Mouse (Mus musculus): ENCODE measurements around the gene Tmem108. TPM values are rescaled to one million over a fixed set of nuclear protein-coding genes. Genes with fewer than 3 reads are reported as not detected.

Tmem108 gene
- total and polyA plus RNA-seq, 3 experiments, result 4.6 to 9.1 (median 4.7) TPM

DNA sequence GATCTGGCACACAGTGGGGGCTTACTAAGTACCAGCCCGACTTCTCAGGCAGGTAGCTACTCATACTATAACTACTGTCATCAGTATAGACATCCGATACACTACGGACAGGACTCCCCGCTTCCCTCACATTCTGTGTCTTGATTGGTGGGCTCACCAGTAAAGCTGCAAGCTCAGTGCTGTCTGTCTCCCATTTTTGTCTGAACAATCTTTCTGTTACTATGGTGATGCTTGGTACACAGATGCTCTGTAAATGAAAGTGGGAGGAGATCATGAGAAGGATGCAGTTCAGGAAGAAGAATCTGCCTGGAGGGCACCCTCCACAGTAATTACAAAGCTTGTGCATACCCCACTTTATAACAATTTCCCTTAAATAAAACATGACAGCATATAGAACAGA lies 176.8 kb downstream of the Tmem108 start:
- intact Hi-C loops (cut with DNase I), result no loop called here
- 88% methylated on average over 4 of the region's 4 CpGs for WGBS
- TF ChIP-seq POLR2A (IDR thresholded peaks at IDR 0.05; ENCODE audit: insufficient read depth, low read depth, low read length) (no peak), CTCF (IDR thresholded peaks at IDR 0.05) (no peak), EP300 (IDR thresholded peaks at IDR 0.05; ENCODE audit: insufficient read depth, low read depth, low read length) (no peak)
- Histone ChIP-seq H3K4me1 (ENCODE audit: control insufficient read depth, insufficient read depth, low read length) (no peaks in the 10 kb centered on the region), H3K27ac (no peak overlapping the region), H3K79me2 (replicated peaks; ENCODE audit: control insufficient read depth, insufficient read depth, low read length) (no peaks in the 10 kb centered on the region), H3K27me3 (ENCODE audit: control insufficient read depth, insufficient read depth, low read length) (no peaks in the 10 kb centered on the region), H3K4me3 (no peak overlapping the region), H3K9ac (ENCODE audit: low read depth, low read length) (no peak overlapping the region), H3K36me3 (ENCODE audit: control insufficient read depth, insufficient read depth, low read length) (no peaks in the 10 kb centered on the region)
- DNase-seq, result no peak

DNA sequence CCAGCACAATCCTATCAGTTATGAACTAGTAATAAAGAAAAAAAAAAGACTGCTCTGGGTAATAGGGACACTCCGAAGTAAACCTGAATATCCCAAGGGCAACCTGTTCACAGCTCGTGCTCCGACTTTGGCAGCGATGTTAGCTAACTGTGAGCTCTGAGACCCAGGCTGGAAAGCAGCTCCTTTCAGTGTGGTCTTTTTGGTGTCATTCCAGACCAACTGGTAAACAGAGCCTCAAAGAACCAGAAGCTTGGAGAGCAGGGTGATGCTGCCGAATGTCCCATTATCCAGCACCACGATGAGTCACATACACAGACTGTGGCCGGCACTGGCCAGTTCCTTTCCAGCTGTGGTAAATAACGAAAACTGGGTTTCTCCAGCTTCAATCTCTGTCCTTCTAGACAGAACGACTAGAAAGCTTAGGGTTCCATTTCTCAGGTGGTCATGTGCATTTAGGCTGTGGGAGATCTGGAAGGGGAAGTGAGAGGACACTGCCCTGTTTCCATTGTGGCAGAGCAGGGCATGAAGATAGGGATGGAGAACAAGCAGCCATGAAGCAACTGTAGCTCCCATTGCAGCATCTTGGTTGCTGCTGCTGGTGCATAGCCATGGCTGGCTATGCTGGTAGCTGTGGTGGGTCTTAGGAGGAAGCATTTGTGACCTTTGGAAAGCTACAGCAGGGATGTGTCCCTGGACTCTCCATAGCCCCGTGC lies 179.2 kb downstream of the Tmem108 start:
- Histone ChIP-seq H3K36me3 (ENCODE audit: control insufficient read depth, insufficient read depth, low read length) (no peaks in the 10 kb centered on the region), H3K79me2 (replicated peaks; ENCODE audit: control insufficient read depth, insufficient read depth, low read length) (no peaks in the 10 kb centered on the region), H3K9ac (ENCODE audit: low read depth, low read length) (no peak overlapping the region), H3K4me1 (ENCODE audit: control insufficient read depth, insufficient read depth, low read length) (no peaks in the 10 kb centered on the region), H3K27me3 (ENCODE audit: control insufficient read depth, insufficient read depth, low read length) (no peaks in the 10 kb centered on the region), H3K4me3 (no peak overlapping the region), H3K27ac (no peak overlapping the region)
- no peak for DNase-seq
- TF ChIP-seq CTCF (IDR thresholded peaks at IDR 0.05) (no peak), POLR2A (IDR thresholded peaks at IDR 0.05; ENCODE audit: insufficient read depth, low read depth, low read length) (no peak), EP300 (IDR thresholded peaks at IDR 0.05; ENCODE audit: insufficient read depth, low read depth, low read length) (no peak)
- 79% methylated on average over 10 of the region's 10 CpGs for WGBS
- intact Hi-C loops (cut with DNase I), result no loop called here

DNA sequence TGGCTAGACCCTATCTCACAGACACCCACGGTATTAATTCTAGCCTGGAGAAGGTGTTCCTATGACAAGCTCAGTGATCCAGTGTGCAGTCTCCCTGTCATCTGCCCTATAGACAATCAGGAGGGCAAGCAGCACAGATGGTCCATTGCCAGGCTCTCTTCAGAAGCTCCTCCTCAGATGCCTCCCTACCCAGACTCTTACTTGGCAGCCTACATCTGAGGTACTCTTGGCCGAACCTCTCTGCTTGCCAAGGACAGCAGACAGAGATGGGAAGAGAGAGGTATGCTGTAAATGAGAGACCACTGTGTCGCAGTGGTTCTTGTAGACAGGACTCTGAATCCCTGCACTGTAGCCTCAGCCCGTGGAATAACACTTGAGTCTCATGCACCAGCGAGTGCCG lies 181.0 kb downstream of the Tmem108 start:
- Histone ChIP-seq H3K9ac (ENCODE audit: low read depth, low read length) (no peak overlapping the region), H3K27me3 (ENCODE audit: control insufficient read depth, insufficient read depth, low read length) (no peaks in the 10 kb centered on the region), H3K27ac (peak overlapping the region; percentile 36), H3K79me2 (replicated peaks; ENCODE audit: control insufficient read depth, insufficient read depth, low read length) (no peaks in the 10 kb centered on the region), H3K4me3 (no peak overlapping the region), H3K36me3 (ENCODE audit: control insufficient read depth, insufficient read depth, low read length) (no peaks in the 10 kb centered on the region), H3K4me1 (ENCODE audit: control insufficient read depth, insufficient read depth, low read length) (no peaks in the 10 kb centered on the region)
- DNase-seq, result peak in 1 of 2 experiments; percentile 11
- WGBS, result 71% methylated on average over 6 of the region's 6 CpGs
- intact Hi-C loops (cut with DNase I), result no loop called here
- no peak for TF ChIP-seq CTCF (IDR thresholded peaks at IDR 0.05)
- TF ChIP-seq EP300 (IDR thresholded peaks at IDR 0.05; ENCODE audit: insufficient read depth, low read depth, low read length), result no peak
- TF ChIP-seq POLR2A (IDR thresholded peaks at IDR 0.05; ENCODE audit: insufficient read depth, low read depth, low read length), result no peak

DNA sequence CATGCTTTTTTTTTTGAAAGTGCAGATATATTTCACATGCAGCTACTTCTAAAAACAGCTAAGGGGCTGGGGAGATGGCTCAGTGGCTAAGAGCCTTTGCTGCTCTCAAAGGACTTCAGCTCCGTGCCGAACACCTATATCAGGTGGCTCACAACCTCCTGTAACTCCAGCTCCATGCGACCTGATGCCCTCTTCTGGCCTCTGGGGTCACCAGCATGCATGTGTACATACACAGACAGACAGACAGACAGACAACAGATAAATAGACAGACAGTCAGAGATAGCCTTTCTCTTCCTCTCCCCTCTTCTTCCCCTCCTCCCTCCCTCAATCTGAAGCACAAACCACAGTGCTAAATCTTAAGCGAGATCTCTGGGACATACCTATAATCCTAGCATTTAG lies 181.5 kb downstream of the Tmem108 start:
- Histone ChIP-seq H3K4me1 (ENCODE audit: control insufficient read depth, insufficient read depth, low read length) (no peaks in the 10 kb centered on the region), H3K36me3 (ENCODE audit: control insufficient read depth, insufficient read depth, low read length) (no peaks in the 10 kb centered on the region), H3K27me3 (ENCODE audit: control insufficient read depth, insufficient read depth, low read length) (no peaks in the 10 kb centered on the region), H3K79me2 (replicated peaks; ENCODE audit: control insufficient read depth, insufficient read depth, low read length) (no peaks in the 10 kb centered on the region), H3K27ac (peak overlapping the region; percentile 36), H3K4me3 (no peak overlapping the region), H3K9ac (ENCODE audit: low read depth, low read length) (no peak overlapping the region)
- WGBS, result 81% methylated on average over 4 of the region's 4 CpGs
- intact Hi-C loops (cut with DNase I), result no loop called here
- no peak for DNase-seq
- TF ChIP-seq POLR2A (IDR thresholded peaks at IDR 0.05; ENCODE audit: insufficient read depth, low read depth, low read length) (no peak), EP300 (IDR thresholded peaks at IDR 0.05; ENCODE audit: insufficient read depth, low read depth, low read length) (no peak), CTCF (IDR thresholded peaks at IDR 0.05) (no peak)

DNA sequence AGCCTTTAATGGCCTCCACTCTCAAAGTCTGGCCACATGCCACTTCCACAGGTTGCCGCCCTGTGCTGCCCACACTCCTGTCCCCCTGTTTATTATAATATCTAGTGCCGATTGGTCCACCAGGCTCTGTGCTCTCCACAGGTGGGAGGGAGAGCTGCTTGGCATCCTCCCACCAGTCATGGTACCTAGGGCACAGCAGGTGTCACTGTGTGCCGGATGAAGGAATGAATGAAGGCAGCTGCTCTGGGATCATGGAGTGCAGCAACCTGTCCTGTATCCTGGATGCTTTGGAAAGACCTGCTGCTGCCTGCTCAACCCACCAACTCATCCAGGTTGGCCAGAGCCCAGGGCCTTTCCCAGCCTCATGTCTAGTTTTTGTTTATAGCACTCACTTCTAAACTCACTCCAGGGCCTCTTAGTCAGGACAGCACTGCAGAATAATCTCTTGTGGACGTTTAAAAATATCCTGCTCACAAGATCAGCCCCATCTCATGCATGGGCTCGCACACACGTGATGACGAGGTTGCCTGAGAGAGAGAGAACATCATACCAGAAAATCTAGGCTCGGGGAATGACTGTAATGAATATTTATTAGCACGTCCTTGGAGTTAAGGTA lies 182.1 kb downstream of the Tmem108 start:
- WGBS, result 60% methylated on average over 9 of the region's 9 CpGs

DNA sequence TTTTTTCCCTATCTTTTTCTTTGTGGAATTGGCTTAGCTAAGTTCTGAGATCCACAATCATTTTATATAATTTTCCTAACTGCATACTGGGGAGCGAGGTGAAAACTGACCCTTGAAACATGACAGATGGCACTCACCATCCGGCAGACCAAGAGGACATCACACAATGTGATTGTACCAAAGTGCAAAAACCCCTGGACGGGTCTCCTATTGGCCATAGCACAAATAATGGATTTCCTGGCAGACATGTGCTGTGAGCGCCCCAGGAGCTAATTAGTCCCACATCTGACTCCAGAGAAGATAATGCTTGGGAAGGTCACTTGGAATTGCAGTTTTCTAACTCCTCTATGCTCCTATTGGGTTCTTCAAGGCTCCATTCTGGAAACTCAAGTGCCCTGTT lies 183.9 kb downstream of the Tmem108 start:
- intact Hi-C loops (cut with DNase I), result no loop called here
- Histone ChIP-seq H3K36me3 (ENCODE audit: control insufficient read depth, insufficient read depth, low read length) (no peaks in the 10 kb centered on the region), H3K27ac (no peak overlapping the region), H3K9ac (ENCODE audit: low read depth, low read length) (no peak overlapping the region), H3K27me3 (ENCODE audit: control insufficient read depth, insufficient read depth, low read length) (no peaks in the 10 kb centered on the region), H3K4me1 (ENCODE audit: control insufficient read depth, insufficient read depth, low read length) (no peaks in the 10 kb centered on the region), H3K4me3 (no peak overlapping the region), H3K79me2 (replicated peaks; ENCODE audit: control insufficient read depth, insufficient read depth, low read length) (no peaks in the 10 kb centered on the region)
- TF ChIP-seq CTCF (IDR thresholded peaks at IDR 0.05) (no peak), POLR2A (IDR thresholded peaks at IDR 0.05; ENCODE audit: insufficient read depth, low read depth, low read length) (no peak), EP300 (IDR thresholded peaks at IDR 0.05; ENCODE audit: insufficient read depth, low read depth, low read length) (no peak)
- no peak for DNase-seq
- WGBS, result 59% methylated on average over 4 of the region's 4 CpGs

More for the DNA sequence above, 182.1 kb downstream of the Tmem108 start:
- H3K4me3 ChIP-seq, result no peak overlapping the region
- H3K4me1 ChIP-seq (ENCODE audit: control insufficient read depth, insufficient read depth, low read length), result no peaks in the 10 kb centered on the region
- H3K79me2 ChIP-seq (replicated peaks; ENCODE audit: control insufficient read depth, insufficient read depth, low read length), result no peaks in the 10 kb centered on the region
- DNase-seq, result peak in 1 of 2 experiments; percentile 22
- intact Hi-C loops (cut with DNase I), result no loop called here
- no peaks in the 10 kb centered on the region for H3K36me3 ChIP-seq (ENCODE audit: control insufficient read depth, insufficient read depth, low read length)
- peak; percentile 41; the same call in 1 of the 2 replicates for TF ChIP-seq EP300 (IDR thresholded peaks at IDR 0.05; ENCODE audit: insufficient read depth, low read depth, low read length)
- no peak for TF ChIP-seq POLR2A (IDR thresholded peaks at IDR 0.05; ENCODE audit: insufficient read depth, low read depth, low read length)
- TF ChIP-seq CTCF (IDR thresholded peaks at IDR 0.05), result 0 out of 2 replicates have a peak, but pooled peaks have one; percentile 5
- peak overlapping the region; percentile 24; the same call in 1 of the 2 replicates for H3K27ac ChIP-seq
- H3K27me3 ChIP-seq (ENCODE audit: control insufficient read depth, insufficient read depth, low read length), result no peaks in the 10 kb centered on the region
- H3K9ac ChIP-seq (ENCODE audit: low read depth, low read length), result no peak overlapping the region
